Mouse (Mus musculus): Measurements from ENCODE around the gene Coro1b.
"Not testable (repeated sequence)": the region's sequence is repeated elsewhere in the genome, so short reads cannot be mapped to it uniquely, and the experiment has no call there.

Gene Coro1b

DNA sequence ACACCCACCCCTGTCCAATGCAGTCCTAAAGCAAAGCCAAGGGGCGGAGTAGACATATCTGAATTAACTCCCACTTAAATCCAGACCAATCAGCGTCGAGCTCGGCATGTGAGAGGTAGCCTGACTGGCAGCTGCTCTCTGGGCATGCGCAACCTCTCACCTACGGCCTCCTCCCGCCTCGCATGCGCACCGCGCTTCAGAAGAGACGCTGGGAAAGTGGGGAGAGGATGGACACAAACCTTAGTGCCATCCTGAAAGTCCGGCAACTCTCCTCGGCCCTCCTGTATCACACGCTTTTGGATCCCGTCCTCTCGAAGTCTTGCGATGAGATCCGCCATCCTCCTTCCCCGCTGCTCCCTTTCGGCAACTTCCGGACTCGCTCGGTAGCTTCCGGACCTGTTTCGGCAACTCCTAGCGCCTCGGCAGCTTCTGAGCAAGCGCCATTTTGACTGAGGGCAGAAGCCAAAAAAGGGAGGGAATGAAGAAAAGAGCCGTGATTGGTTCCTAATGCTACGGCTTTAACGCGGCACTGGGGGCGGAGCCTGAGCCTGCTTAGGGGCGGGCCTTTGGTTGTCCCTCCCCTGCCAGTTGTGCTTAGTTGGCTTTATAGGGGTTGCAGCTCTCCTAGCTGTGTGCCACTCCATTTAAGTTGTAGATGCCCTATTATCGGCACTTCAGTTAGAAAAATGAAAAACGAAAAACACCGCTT lies 27.2 kb upstream of the Coro1b start:
- peak; percentile 99 for DNase-seq

- DNase-seq = not testable (repeated sequence)
Observed at GRCm38 (mm10) chr19:4121896-4122295, 26.5 kb upstream of the Coro1b start.

DNA sequence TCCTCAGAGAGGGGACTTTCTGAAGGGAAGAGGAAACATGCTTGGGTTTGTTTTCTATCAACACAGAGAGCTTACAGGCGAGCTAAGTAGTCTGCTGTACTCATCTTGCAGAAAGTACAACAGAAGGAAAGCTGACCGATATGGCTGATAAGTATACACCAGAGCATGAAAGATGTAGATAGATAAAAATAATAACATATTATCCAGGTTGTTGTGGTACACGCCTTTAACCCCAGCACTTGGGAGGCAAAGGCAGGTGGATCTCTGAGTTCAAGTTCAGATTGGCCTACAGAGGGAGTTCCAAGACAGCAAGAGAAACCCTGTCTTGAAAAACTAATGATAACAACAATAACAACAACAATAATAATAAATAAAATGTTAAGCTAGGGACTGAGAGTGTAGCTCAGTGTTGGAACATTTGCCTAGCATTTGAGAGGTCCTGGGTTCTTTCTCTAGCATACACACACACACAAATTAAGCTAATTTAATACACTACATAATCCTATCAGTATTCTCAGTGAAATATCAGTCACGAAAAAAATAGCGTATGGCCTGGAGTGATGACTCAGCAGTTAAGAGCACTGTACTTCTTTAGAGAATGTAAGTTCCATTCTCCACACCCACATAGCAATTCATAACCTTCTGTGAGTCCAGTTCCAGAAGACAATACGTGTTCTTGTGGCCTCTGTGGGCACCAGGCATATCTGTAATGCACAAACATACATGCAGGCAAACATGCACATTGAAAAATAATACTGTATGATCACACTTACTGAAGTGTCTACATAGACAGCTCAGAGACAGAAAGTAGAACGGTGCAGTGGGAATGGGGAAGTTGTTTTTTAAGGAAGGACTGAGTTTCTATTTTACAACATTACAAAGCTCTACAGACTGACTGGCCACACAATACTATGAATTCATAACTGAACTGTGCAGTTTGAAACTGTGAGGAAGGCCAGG lies 25.7 kb upstream of the Coro1b start:
- DNase-seq = no peak

DNA sequence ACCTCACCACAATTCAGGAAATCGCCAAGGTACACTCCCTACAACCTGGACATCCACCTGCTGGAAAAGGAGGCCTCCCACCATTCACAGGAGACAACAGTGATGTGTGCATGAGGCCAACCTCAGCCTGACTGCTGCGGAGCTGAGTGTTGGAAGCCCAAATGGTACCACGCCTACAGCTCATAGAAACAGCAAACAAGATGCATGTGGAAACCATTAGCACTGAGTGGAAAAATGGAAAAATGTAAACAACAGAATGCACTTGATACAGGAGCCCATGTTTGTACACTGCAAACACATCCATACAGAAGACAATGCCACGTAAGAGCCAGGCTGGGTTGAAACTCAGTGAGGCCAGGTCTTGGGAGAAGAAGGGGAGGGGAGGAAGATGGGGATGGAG lies 24.0 kb upstream of the Coro1b start:
- DNase-seq = no peak

DNA sequence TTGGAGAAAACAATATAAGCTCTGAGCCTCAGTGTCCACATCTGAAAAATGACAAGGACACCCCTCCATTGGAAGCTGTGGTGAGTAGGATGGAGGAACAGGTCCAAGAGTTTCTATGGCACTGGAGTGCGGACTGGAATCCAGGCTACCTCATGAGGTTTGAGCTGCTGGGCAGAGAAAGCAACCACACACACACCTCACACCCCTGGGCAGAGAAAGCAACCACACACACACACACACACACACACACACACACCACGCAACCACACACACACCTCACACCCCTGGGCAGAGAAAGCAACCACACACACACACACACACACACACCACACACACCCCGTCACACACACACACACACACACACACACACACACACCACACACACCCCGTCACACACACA lies 23.2 kb upstream of the Coro1b start:
- peak; percentile 35 for DNase-seq

DNA sequence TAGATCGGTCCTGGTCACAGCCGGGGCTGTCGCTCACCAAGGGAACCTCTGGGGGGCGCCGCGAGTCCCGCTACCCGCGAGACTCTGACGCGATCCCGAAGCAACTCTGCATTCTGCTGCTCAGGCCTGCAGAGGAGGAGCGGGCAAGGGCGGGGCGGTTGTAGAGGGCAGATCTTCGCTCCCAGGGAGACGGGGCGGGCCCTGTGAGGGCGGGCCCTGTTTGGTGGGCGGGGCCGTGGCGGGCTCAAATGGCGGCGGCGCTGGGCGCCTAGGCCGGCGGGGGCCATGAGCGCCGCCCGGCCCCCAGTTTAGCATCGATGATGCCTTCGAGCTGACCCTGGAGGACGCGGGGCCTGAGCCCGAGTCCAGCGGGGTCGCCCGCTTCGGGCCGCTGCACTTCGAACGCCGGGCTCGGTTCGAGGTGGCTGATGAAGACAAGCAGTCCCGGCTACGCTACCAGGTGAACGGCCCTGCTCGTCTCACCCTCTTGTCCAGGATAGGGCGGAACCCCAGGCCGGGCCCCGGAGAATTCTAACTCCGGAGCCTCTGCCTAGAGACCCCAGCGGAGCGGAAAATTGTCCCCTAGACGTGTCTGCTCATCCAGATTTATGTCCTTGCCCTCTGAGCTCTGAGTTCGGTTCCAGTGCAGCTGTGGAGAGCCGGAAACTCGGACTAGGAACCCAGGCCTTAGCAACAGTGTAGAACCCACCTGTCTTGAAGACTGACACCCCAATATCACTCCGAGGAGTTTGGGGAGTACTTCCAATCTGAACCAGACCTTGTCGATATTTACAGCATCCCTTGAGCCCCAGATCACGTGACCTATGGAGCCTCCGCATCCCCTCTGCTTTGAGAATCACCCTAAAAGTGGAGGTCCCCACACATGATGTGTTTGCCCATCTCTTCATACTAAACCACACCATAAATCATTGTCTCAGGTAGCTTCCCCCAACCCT lies 22.4 kb upstream of the Coro1b start, which contains the start of gene Aip:
TSS of gene Aip (minus strand) at position 118 of the 956 bp plus-strand sequence.
- peak; percentile 99 for DNase-seq

- DNase-seq = no peak
Observed at GRCm38 (mm10) chr19:4126759-4127495, 21.5 kb upstream of the Coro1b start.

- DNase-seq = no peak
Observed at GRCm38 (mm10) chr19:4129462-4129861, 19.0 kb upstream of the Coro1b start.

- no peak for DNase-seq
Observed at GRCm38 (mm10) chr19:4130106-4130505, 18.3 kb upstream of the Coro1b start.

GRCm38 (mm10) chr19:4131075-4131474 lies 17.3 kb upstream of the Coro1b start:
- no peak for DNase-seq

- DNase-seq = peak; percentile 12
Observed at GRCm38 (mm10) chr19:4131768-4132167, 16.7 kb upstream of the Coro1b start.

DNA sequence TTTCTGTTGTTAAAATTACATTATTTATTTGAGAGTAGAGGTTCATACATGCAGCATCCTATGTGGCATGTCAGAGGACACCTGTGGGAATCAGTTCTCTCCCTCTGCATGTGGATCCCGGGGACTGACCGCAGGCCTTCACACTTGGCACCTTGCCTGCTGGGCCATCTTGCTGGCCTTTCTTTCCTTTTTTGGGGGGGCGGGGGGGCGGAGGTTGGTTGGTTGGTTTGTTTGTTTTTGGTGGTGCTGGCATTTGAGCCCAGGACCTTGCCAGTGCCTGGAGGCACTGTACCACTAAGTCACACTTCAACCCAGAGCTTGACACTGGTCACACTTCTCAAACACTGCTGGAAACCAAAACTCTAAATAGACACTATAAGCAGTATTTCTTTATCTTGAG lies 14.1 kb upstream of the Coro1b start:
- DNase-seq = no peak

DNA sequence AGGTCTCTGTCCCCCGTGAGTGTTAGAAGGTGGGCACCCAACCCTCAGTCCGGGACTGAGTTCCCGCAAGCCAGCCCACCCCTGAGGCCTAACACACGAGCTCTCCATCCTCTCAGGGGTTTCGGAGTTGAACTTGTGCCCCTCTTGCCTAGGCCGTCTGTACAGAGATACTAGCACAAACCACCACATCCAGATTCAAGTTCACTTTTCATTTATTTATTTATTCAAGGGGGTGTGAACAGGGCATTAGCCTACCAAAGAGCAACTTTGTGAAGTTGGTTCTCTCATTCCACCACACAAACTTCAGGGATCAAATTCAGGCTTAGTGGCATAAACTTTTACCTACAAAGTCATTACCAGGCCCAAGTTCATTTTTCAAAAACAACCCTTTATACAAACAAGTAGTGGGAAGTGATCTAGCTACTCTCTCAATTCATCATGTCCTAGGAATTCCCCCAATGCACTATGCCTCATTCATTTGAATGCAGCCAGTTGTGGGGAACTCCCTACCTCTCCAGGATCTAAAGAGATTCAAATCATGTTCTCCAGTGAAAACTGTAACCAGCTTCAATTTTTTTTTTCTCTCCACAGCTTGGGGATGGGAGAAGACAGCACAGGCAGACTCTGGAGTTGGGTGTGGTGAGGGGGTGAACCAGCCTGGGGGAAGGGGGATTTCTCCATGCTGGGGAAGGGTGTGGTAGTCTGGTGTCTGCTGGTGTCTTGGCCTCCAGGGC lies 13.0 kb upstream of the Coro1b start:
- not testable (repeated sequence) for DNase-seq

GRCm38 (mm10) chr19:4135963-4136345 lies 12.5 kb upstream of the Coro1b start:
- peak; percentile 30 for DNase-seq

- DNase-seq = no peak
Observed at GRCm38 (mm10) chr19:4136463-4136862, 12.0 kb upstream of the Coro1b start.

DNA sequence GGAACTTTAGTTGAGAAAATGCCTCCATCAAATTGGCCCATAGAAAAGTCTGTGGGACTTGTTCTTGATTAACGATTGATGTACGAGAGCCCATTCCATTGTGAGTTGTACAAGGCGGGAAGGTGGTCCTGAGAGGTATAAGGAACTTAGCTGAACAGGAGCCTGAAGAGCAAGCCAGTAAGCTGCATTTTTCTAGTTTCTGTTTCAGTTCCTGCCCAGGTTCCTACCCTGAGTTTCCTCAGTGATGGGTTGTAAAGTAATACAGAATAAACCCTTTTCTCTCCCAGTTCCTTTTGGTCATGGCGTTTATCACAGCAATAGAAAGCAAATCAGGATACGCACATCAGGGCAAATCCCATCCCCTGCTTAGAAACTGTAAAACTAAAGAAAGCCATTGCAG lies 10.5 kb upstream of the Coro1b start:
- no peak for DNase-seq

DNA sequence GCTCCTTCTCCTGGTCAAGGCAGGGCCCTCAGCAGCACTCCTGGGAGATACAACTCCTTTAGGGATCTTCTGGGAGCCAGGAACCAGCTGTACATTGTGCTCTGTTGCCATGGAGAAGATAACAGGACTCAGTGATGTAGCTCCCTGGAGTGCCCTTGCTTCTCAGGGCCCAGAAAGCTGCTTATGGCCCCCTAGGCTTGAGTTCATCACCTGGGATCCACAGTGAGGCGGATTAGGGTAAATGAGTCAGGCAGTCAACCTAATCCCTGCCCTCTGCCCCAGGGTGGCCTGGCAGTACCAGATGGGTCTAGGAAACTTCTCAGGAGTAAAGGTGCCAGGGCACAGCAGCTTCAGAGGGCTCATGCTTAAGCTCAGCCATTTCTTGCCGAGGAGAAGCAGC lies 9.0 kb upstream of the Coro1b start, which contains the start of gene Gpr152:
TSS of gene Gpr152 (plus strand) at position 342 of the 400 bp plus-strand sequence.
- peak; percentile 71 for DNase-seq

- no peak for DNase-seq
Observed at GRCm38 (mm10) chr19:4140147-4140546, 8.3 kb upstream of the Coro1b start.

GRCm38 (mm10) chr19:4142416-4143173 lies 5.8 kb upstream of the Coro1b start:
- no peak for DNase-seq

DNA sequence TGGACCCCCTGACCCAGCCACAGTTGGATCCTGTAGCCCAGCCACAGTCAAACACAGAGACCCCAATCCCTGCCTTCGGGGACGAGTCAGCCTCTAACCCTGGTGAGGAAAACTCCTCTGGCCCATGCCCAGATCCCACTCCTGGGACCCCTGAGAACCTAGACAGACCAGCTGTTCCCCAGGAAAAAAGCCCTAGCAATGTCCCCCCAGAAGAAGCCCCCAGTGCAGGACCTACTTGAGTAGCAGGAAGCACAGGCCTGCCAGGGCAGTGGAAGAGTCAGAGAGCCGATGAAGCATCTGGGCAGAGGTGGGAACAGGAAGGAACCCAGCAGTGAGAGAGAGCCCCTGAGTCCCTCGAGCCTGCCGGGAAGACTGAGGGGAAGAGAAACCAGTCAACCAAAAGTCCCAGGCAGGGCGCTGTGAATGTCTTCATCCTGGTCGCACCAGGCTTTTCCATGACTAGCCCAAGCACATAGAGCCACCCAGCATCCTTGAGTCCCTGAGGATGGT lies 4.6 kb upstream of the Coro1b start, which contains the start of gene Cabp4:
TSS of gene Cabp4 (minus strand) at position 275 of the 510 bp plus-strand sequence.
- DNase-seq = no peak

All from retina, postnatal 1 day (tissue).